Mouse (Mus musculus) embryonic facial prominence, embryonic 14.5 days (tissue): ENCODE measurements at regions not wholly inside any gene's neighbourhood (a gene's known extent, or its start where the extent isn't known, plus 50 kb on each side); places are given as distances from the start of the nearest gene placed in this dataset.
A peak's percentile ranks its signal among the peaks of the same experiment; 100 is the strongest.

Source experiments
- ATAC-seq: fragments of 200-750 bp; cut with Nextera tagmentation; 2 replicates; pipeline ENCODE4 v1.8.0; 2017; ENCODE audit warnings: low read depth, moderate number of reproducible peaks, moderate TSS enrichment
- DNase-seq: peaks from one replicate; pipeline ENCODE4 v3.0.0-alpha.2; 2015; ENCODE audit warnings: low spot score
- H3K27ac ChIP-seq: fragments of 300-500 bp; sonication (generic); replicated peaks from 2 replicates; pipeline ENCODE4 v1.5.1; 2014; ENCODE audit warnings: low read depth, mild to moderate bottlenecking, low read length, moderate library complexity
- H3K27me3 ChIP-seq: fragments of 300-500 bp; sonication (generic); replicated peaks from 2 replicates; pipeline ENCODE4 v1.6.1; 2014; ENCODE audit warnings: low read length; ENCODE audit not compliant: control insufficient read depth, insufficient read depth
- H3K36me3 ChIP-seq: fragments of 300-500 bp; sonication (generic); 2 replicates; pipeline ENCODE4 v1.6.1; 2014; ENCODE audit warnings: low read length, mixed read lengths; ENCODE audit not compliant: control insufficient read depth, insufficient read depth
- H3K4me1 ChIP-seq: fragments of 300-500 bp; sonication (generic); 2 replicates; pipeline ENCODE4 v1.6.1; 2014; ENCODE audit warnings: antibody characterized with exemption, low read length; ENCODE audit not compliant: control insufficient read depth, insufficient read depth
- H3K4me2 ChIP-seq: fragments of 300-500 bp; sonication (generic); 2 replicates; pipeline ENCODE4 v1.6.1; 2014; ENCODE audit warnings: low read depth, mild to moderate bottlenecking, low read length, moderate library complexity, mixed read lengths
- H3K4me3 ChIP-seq: fragments of 300-500 bp; sonication (generic); 2 replicates; pipeline ENCODE4 v1.5.1; 2014; ENCODE audit warnings: low read depth, mild to moderate bottlenecking, low read length
- H3K9ac ChIP-seq: fragments of 300-500 bp; sonication (generic); 2 replicates; pipeline ENCODE4 v1.6.1; 2014; ENCODE audit warnings: low read depth, mild to moderate bottlenecking, low read length, moderate library complexity, mixed read lengths
- H3K9me3 ChIP-seq: fragments of 300-500 bp; sonication (generic); 2 replicates; pipeline ENCODE4 v1.6.1; 2016; ENCODE audit warnings: low read length; ENCODE audit not compliant: control insufficient read depth
- WGBS: fragments of 180-500 bp; shearing (Covaris S2); extraction: QIAGEN DNeasy Blood & Tissue Kit; methylation state at CpG from one replicate; pipeline ENCODE4 v1.1.7; 2014; 5-methylcytosine and 5-hydroxymethylcytosine counted together

GRCm38 (mm10) chr8:35204971-35205370 lies 560.6 kb upstream of the Gm19410 start:
- DNase-seq = no peak

GRCm38 (mm10) chr8:35205536-35205935 lies 560.1 kb upstream of the Gm19410 start:
- Histone ChIP-seq H3K4me3 (no peak overlapping the region), H3K4me1 (peaks cover 9% of the 10 kb centered on the region), H3K27ac (no peak overlapping the region), H3K4me2 (peak overlapping the region; percentile 24), H3K36me3 (no peaks in the 10 kb centered on the region), H3K9ac (no peak overlapping the region), H3K27me3 (no peaks in the 10 kb centered on the region), H3K9me3 (no peaks in the 10 kb centered on the region)
- WGBS = 16% methylated on average over 8 of the region's 8 CpGs
- peak; percentile 63; the same call in 1 of the 2 replicates for ATAC-seq
- DNase-seq = peak; percentile 76

More at GRCm38 (mm10) chr8:35204971-35205370, 560.6 kb upstream of the Gm19410 start:
- Histone ChIP-seq H3K36me3 (no peaks in the 10 kb centered on the region), H3K4me2 (peak overlapping the region; percentile 24; the same call in 1 of the 2 replicates), H3K9me3 (no peaks in the 10 kb centered on the region), H3K4me1 (peaks cover 9% of the 10 kb centered on the region), H3K9ac (no peak overlapping the region), H3K27me3 (no peaks in the 10 kb centered on the region), H3K27ac (no peak overlapping the region), H3K4me3 (no peak overlapping the region)
- WGBS = 68% methylated on average over 15 of the region's 15 CpGs
- ATAC-seq = no peak

GRCm38 (mm10) chr8:35206271-35206670 lies 559.3 kb upstream of the Gm19410 start:
- no peak overlapping the region for H3K4me3 ChIP-seq
- H3K27ac ChIP-seq = no peak overlapping the region
- H3K9me3 ChIP-seq = no peaks in the 10 kb centered on the region
- no peak for ATAC-seq
- WGBS = 70% methylated on average over 6 of the region's 6 CpGs
- H3K9ac ChIP-seq = no peak overlapping the region
- H3K36me3 ChIP-seq = no peaks in the 10 kb centered on the region
- H3K4me1 ChIP-seq = peaks cover 5% of the 10 kb centered on the region
- H3K4me2 ChIP-seq = no peak overlapping the region
- no peak for DNase-seq
- no peaks in the 10 kb centered on the region for H3K27me3 ChIP-seq

- Histone ChIP-seq H3K36me3 (no peaks in the 10 kb centered on the region), H3K4me1 (peaks cover 21% of the 10 kb centered on the region), H3K27me3 (no peaks in the 10 kb centered on the region), H3K27ac (no peak overlapping the region), H3K9me3 (no peaks in the 10 kb centered on the region), H3K4me2 (no peak overlapping the region), H3K4me3 (no peak overlapping the region), H3K9ac (no peak overlapping the region)
- DNase-seq (no peak), ATAC-seq (no peak)
- 76% methylated on average over 5 of the region's 5 CpGs for WGBS
Observed at GRCm38 (mm10) chr8:35208357-35208756, 557.2 kb upstream of the Gm19410 start.

GRCm38 (mm10) chr8:35211506-35212452 lies 553.8 kb upstream of the Gm19410 start:
- DNase-seq (peak; percentile 64), ATAC-seq (peak; percentile 62)
- H3K4me1 ChIP-seq = peaks cover 22% of the 10 kb centered on the region
- no peak overlapping the region for H3K27ac ChIP-seq
- 48% methylated on average over 10 of the region's 10 CpGs for WGBS
- H3K4me3 ChIP-seq = no peak overlapping the region
- H3K4me2 ChIP-seq = no peak overlapping the region
- no peaks in the 10 kb centered on the region for H3K36me3 ChIP-seq
- H3K9me3 ChIP-seq = no peaks in the 10 kb centered on the region
- H3K27me3 ChIP-seq = no peaks in the 10 kb centered on the region
- no peak overlapping the region for H3K9ac ChIP-seq

GRCm38 (mm10) chr8:35213515-35213914 lies 552.1 kb upstream of the Gm19410 start:
- DNase-seq = no peak
- Histone ChIP-seq H3K4me3 (no peak overlapping the region), H3K27ac (no peak overlapping the region), H3K9me3 (no peaks in the 10 kb centered on the region), H3K4me1 (peaks cover 29% of the 10 kb centered on the region), H3K9ac (no peak overlapping the region), H3K36me3 (no peaks in the 10 kb centered on the region), H3K27me3 (no peaks in the 10 kb centered on the region), H3K4me2 (no peak overlapping the region)
- WGBS = 86% methylated on average over 3 of the region's 3 CpGs
- ATAC-seq = no peak

GRCm38 (mm10) chr8:35217604-35218003 lies 548.0 kb upstream of the Gm19410 start:
- ATAC-seq (peak; percentile 62), DNase-seq (peak; percentile 69)
- no peaks in the 10 kb centered on the region for H3K27me3 ChIP-seq
- 49% methylated on average over 11 of the region's 11 CpGs for WGBS
- no peaks in the 10 kb centered on the region for H3K9me3 ChIP-seq
- peaks cover 21% of the 10 kb centered on the region for H3K4me1 ChIP-seq
- H3K9ac ChIP-seq = no peak overlapping the region
- peak overlapping the region; percentile 6; the same call in 1 of the 2 replicates for H3K4me2 ChIP-seq
- no peaks in the 10 kb centered on the region for H3K36me3 ChIP-seq
- no peak overlapping the region for H3K4me3 ChIP-seq
- H3K27ac ChIP-seq = peak overlapping the region; percentile 74

- Histone ChIP-seq H3K27ac (peak overlapping the region; percentile 74), H3K9me3 (no peaks in the 10 kb centered on the region), H3K4me2 (no peak overlapping the region), H3K9ac (no peak overlapping the region), H3K4me1 (peaks cover 15% of the 10 kb centered on the region), H3K4me3 (no peak overlapping the region), H3K27me3 (no peaks in the 10 kb centered on the region), H3K36me3 (no peaks in the 10 kb centered on the region)
- DNase-seq = peak; percentile 29
- WGBS = 57% methylated on average over 4 of the region's 4 CpGs
- ATAC-seq = no peak
Observed at GRCm38 (mm10) chr8:35218327-35218726, 547.3 kb upstream of the Gm19410 start.
